Mouse (Mus musculus) CD8-positive naive resting alpha-beta T cell, adult 2 months (primary cell): ENCODE results near the gene Tgm1.

Experiments used
- DNase-seq, 2 experiments: peaks; one replicate each; pipeline ENCODE4 v3.0.0; 2022; ENCODE audit warnings: low read depth in 2 of 2, low spot score in 2 of 2

Tgm1 gene

DNA sequence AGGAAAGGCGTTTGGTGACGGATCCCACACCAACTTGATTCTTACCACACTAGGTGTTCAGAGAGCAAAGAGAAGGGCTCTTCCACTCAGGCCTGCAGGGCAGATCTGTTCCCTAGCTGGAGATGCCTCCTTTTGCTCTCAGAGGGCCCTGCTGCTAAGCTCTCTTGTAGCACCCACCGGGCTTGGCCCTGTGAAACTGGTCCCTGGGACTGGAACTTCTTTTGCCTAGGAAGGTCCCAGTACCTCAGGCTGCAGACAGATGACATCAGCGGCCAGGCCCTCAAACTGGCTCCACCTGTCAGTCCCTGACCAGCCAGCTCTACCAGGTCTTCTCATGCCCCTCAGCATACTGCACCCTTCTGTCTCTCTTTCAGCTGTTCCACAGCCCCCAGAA, at the start of gene Tgm1:
Tgm1 (minus strand) TSS at position 198 of the 394 bp plus-strand sequence.
- DNase-seq: no peak

DNA sequence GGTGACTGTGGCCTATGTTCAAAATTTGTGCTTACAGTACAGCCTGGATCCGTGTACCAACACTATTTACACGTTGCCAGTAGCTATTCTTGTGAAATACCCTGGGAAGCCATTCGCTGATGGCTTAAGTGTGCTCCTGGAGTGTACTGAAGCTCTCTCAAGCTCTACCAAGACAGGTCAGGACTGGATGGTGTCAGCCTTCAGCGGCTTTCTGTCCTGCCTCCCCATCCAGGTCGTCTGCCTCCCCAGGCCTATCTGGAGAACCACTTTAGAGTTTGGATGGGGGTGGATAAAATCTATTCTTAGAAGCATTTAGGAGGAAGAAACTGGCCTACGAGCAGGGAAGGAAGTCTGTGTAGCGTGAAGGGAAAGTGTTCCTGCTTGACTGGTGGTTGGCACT, 49.4 kb upstream of the Tgm1 start:
- no peak for DNase-seq

DNA sequence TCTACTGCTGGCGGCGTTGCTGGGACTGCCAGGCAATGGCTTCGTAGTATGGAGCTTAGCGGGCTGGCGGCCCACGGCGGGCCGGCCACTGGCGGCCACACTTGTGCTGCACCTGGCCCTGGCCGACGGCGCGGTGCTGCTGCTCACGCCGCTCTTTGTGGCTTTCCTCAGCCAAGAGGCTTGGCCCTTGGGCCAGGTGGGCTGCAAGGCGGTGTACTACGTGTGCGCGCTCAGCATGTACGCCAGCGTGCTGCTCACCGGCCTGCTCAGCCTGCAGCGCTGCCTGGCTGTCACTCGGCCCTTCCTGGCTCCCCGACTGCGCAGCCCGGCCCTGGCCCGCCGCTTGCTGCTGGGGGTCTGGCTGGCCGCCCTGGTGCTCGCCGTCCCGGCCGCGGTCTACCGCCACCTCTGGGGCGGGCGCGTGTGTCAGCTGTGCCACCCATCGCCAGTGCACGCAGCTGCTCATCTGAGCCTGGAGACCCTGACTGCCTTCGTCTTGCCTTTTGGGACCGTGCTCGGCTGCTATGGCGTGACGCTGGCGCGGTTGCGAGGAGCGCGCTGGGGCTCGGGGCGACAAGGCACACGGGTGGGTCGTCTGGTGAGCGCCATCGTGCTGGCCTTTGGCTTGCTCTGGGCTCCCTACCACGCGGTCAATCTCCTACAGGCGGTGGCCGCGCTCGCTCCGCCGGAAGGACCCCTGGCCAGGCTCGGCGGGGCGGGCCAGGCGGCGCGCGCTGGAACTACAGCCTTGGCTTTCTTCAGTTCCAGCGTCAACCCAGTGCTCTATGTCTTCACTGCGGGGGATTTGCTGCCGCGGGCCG, 48.5 kb upstream of the Tgm1 start:
- DNase-seq: no peak

DNA sequence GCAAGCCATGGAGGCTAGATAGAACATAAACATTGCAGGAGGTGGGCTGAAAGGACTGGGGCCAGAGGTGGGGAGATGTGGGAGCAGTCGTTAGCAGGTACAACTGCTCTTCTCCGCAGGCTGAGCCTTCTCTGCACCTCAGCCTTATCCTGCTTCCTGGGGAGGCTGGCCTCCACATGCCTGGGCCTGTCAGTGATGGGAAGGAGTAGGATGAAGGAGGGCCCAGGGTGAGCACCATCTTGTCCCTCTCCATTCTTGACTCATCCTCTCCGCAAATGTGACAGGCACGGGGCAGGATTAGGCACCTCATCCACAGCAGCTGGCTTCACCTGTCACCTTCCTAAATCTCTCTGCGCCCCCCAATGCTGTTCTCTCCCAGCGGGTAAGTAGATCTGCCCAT, 47.4 kb upstream of the Tgm1 start, which contains the start of gene Ltb4r2:
Ltb4r2 (plus strand) TSS at position 266 of the 400 bp plus-strand sequence.
- DNase-seq: no peak

DNA sequence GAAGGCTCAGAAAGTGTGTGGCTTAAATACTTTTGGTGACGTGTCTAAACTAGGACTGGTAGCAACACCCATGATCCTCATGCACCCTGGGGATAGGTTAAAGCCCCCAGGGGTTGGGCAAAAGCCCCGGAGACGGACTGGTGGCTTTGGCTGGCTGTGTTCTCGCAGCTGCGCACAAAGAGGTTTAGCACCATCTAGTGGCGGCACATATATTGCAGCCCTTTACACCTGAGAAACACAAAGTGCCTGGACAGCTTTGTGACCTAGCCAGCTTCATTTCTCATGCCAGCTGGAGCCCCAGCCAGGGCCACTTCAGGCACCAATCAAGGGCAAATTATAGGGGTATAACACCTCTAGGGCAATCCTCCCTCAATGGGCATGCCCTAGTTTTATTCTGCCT, 46.4 kb upstream of the Tgm1 start:
- DNase-seq: peak; percentile 84 to 89

DNA sequence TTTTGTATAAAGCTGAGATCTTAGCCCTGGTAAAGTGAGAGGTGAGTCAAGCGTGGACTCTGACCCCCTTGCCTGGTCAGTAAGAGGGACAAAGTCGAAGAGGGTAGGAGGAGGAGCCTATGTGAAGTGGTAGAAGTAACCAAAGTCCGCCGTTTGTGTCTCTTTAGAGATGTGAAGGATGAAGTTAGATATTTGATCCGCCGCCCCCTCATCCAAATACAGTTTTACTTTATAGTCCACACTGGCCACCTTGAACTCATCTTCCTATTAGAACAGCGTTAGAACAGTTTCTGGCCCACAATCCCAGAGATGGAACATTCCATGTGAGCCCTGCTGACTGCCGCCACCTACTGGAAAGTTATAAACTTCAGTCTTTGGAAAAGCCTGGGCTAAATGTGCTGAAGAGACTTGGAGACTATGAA, 44.6 kb upstream of the Tgm1 start, which contains the start of gene Cideb:
Cideb (minus strand) TSS at position 96 of the 422 bp plus-strand sequence.
- DNase-seq: no peak

DNA sequence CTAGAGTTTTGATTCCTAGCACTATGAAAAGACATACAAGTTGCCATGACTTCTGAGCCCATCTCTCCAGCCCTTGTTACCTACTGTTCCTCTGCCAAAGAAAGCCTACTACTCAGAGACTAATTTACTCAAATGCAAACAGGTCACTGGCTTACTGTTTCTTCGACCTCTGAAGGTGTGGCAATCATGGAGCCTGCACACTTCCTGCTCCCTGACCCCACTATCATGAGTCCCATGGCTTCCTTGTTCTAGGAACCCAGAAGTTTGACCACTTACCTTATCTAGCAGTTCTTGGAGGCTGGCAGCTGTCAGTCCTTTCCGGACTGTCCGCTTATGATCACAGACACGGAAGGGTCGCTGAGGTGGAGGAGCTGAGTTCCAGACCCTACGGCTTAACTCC, 43.8 kb upstream of the Tgm1 start:
- no peak for DNase-seq

DNA sequence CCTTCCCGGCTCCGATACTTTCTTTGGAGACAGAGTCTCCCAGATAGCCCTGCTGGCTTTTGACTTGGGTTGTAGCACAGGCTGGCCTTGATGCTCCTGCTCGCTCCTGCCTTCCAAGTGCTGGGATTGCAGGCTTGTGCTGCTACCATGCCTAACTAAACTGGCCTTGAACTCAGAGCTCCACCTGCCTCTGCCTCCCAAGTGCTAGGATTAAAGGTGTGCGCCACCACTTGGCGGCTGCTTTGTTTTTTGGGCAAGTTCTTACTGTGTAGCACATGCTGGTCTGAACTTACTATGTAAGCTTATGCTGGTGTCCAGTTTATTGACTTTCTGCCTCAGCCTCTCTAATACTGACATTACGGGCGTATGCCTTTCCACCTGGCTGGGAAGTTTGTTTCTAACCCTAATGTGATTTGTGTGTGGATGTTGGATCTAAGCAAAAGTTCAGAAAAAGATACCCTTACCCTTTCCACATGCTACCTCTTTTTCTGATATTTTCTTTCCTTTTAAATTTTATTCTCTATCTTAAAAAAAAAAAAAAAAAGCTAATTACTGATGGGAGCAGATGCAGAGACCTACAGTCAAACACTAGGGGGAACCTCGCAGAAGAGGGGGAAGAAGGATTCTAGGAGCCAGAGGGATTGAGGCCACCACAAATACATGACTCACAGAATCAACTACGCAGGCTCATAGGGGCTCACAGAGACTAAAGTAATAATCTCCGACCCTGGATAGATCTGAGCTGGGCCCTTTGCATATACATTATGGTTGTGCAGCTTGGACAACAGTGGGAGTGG, 33.5 kb upstream of the Tgm1 start:
- no peak for DNase-seq

DNA sequence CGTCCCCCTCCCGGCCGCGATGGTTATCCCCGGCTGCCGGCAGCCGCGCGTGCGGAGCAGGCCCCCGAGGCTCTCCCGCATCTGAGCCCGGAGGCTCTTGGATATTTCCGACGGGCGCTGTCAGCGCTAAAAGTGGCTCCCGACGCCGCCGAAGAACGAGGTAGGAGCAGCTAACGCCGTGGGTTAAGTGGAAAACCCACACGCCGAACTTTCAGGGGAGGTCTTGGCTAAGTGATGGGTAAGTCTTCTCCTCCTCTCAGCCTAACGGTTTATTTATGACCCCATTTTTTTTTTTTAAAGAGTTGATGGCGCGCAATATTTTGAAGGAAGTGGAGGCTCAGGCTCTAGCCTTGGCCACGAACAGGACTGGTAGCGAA, 32.1 kb upstream of the Tgm1 start:
- DNase-seq: no peak

DNA sequence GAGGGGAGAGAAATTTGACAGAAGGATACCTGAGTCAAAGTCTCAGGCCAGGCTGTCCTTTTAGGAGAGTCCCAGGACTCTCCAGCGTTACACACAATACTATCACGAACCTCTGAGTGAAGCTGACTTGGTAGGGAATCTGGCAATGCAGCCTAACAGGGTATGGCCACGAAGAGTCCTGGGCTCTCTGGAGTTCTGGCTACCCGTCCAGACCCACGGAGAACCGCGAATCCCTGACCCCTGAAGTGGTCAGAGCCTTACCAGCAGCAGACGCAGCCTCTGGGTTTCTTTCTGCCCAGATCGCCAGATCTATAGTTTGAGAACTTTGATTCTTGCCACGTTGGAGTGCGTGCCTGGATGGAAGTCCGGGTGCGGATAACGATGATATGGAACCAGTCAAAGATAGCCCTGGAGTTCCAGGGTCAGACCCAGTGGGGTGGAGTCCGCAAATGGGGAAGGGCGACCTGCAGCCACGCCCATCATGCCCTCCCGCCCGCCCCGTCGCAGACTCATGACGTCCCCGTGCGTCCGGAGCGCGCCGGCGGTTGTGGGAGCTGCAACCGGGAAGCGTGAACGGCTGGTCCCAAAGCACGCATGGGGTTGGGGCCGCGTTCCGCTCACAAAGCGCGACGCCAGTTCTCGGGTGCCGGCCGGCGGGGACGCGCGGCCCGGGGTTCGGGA, 31.6 kb upstream of the Tgm1 start, which contains the start of the genes Dhrs1 and Nop9:
Dhrs1 (minus strand) TSS at position 511 of the 681 bp plus-strand sequence.
Nop9 (plus strand) TSS at position 514 of the 681 bp plus-strand sequence.
- peak; percentile 59 to 71 for DNase-seq

DNA sequence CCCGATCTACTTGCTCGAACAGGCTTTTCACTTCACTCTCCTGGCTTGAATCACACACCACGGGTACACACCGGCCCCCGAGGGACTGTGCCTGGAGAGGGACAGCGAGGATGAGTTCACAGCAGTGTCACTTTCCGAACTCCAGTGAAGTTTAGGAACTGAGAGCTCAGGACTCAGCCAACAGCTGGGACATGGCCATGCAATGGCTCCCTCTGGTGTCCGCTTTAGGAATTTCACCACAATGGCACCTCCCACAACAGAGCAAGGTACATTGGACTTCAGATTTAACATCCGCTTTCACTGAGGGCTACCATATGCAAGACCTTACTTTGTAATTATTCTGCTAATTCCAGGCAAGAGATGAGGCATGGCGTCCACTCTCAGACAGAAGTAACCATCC, 30.0 kb upstream of the Tgm1 start:
- peak; percentile 86 to 92 for DNase-seq

DNA sequence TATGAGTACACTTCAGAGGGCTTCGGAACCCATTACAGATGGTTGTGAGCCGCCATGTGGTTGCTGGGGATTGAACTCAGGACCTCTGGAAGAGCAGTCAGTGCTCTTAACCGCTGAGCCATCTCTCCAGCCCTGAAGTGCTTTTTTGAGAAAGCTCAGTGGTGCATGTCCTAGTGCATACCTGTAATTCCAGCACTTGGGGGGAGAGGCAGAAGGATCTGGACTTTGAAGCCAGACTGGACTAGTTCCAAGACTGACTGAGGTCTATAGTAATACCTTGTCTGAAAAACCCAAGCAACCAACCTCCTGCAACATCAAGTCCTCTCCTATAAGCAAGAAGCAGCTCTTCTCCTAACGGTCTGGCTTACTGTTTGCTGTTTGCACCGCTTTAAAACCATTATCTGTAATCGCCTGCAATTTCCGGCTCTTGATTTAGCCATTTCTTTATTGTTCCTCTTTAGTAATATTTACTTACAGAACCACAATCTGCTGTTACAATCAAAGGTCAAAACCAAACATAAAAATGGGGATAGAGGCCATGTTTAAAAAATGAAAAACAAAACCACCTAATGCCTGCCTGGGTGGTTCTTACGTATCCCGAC, 23.5 kb upstream of the Tgm1 start:
- DNase-seq: no peak

DNA sequence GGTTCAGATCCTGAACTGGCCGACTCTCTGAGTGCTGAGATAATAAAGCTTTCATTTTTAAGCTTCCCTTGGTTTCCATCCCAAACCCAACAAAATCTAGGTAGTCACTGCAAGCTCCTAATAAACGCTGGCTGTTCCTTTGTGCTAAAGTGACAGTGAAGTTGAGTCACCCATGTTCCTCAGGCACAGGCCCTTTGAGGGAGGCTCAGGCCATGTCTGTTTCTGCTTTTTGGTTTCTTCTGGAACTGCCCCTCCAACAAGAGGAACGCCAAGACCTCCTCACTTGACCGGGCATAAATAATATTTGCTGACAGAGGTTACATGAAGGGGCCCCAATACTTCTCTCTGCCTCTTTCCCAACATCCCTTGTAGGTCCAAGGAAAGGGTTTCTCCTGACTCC, 22.0 kb upstream of the Tgm1 start:
- DNase-seq: no peak

DNA sequence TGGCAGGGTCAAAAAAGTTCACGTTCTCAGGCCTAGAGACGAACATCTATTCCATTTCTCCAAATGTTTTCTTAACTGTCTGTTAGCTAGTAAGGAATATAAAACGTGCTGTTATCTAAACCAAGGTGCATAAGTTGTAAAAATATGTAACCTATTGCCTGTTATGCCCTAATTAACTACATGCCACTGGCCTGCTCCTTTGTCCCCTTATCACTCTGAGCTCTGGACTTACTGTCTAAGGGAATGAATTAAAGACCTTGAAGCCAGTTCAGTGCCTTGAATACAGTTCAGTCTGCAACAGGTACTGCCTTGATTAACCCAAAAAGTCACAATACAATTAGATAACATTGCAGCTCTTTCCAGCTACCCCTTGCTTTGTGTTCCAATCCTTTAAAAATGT, 21.6 kb upstream of the Tgm1 start:
- no peak for DNase-seq

DNA sequence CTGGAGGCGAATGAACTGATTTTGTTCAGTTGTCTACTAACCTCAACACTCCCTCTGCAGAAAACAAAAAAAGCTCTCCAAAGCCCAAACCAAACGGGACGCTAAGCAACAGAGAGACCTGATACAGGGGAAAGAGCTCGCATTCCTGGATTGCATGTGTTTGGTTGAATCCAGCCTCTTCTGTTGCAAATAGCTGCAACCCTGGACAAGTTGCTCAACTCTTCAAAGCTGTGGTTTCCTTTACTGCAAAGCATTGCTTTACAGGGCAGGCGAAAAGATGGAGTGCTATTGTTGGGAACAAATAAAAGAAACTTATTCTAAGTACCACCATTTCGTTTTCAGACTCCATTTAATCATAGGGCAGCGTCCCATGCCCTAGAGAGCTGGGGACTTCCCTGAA, 21.1 kb upstream of the Tgm1 start:
- DNase-seq: no peak

DNA sequence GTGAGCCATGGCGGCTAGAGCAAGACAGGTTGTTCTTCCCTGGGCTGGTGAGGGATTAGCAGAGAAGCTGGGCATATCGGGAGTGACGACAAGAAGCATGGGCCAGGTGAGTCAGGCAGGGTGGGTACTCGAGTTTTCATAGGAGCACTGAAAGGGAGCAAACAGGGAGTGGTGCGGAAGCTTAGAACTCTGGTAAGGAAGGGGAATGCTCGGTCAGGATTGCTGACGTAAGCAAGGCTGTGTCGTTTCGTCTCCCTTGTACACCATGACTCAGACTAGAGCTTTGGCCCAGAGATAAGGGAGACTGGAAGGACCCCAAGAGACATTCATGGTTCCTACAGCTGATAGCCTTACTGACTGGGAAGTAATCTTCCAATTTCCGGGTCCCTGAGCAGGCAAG, 20.2 kb upstream of the Tgm1 start:
- DNase-seq: no peak

DNA sequence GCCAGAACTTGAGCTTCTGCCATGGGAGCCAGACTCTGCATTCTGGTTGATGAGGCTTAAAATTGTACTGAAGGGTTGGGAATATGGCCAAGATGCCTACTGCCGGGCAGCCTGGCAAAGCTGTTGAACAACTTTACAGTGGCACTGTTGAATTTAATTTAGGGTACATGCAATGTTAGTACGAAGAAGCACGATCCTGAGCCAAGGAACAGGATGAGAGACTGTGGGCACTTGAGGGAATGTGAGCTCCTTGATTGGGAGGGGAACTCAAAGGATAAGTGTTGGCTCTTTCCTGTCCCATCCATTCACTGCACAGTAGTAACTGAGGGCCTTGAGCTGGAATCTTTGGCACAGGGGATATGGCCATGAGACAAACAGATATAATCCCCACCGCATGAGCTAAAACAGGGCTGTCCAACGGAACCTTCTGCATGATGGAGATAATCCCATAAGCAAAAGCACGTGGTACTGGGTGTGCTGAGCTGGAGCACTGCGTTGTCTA, 16.9 kb upstream of the Tgm1 start:
- DNase-seq: no peak

DNA sequence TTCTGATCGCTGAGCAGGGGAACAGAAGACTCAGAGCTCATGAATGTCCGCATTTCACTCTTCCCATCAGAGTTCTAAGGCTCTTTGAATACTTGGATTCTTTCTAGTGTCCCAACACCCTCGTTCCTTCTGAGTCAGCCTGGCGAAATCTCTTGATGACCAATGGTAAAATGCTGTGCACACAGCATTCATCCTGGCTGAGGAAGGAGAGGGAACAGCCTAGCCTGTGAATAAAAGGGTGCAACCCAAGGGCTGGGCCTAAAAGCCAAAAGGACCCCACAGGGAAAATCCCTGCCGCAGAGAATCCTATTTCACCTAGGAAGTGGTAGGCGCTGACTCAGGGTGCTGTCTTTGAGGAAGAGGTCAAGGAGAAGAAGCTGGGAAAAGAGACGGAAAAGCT, 16.4 kb upstream of the Tgm1 start:
- DNase-seq: no peak

DNA sequence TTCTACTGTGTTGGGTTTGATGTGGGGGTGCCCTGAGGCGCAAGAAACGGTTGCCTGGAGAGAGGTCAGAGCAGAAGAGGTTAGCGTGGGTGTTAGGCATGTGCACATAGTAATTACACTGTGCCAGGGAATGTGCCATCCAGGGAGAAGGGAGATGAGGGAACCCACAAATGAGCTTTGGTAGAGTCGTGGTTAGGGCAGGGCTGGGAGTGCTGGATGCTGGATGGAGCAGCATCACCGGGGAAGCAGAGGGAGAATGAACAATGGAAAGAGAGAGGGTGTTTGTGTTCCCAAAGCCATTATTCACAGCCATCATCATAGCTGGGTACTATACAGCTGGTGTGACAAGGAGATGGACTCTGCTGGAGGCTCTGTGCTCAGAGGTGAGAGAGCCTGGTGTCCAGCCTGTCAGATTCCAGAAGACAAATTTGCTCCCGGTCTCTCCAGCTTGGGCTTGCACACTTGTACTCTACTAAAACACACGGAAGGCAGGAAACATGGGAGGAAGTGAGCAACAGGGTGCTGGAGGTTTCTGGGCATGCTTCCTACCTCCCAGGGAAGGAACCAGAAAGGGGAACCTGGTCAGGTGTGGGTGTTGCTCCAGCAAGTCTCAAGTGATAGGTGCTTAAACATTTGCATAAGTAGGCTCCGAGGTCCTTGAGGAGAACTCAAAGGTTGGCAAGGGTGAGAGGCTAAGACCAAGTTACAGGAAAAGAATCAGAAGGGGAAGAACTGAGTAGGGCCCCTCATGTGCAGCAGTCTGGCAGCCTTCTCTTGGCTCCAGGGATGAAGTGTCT, 14.4 kb upstream of the Tgm1 start:
- no peak for DNase-seq

DNA sequence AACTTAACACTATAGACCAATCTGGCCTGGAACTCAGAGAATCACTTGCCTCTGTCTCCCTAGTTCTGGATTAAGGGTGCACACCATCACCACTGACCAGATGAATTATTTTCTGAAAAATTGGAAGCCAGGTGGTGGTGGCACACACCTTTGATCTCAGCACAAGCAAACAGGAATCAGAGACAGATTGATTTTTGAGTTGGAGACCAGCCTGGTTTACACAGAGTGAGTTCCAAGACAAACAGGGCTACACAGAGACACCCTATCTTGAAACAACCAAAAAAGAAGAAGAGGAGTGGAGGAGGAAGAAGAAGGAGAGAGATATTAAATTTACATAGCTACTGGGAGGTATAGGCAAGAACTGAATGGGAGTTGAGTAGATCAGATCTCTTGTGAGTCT, 12.5 kb upstream of the Tgm1 start:
- DNase-seq: no peak
